Mouse (Mus musculus): ENCODE measurements around the gene Olfr1202. TPM values are rescaled to one million over a fixed set of nuclear protein-coding genes. Genes with fewer than 3 reads are reported as not detected.

Gene Olfr1202
- total RNA-seq (2021), result not detected

GRCm38 (mm10) chr2:88814196-88814595, at the start of gene Olfr1202:
Olfr1202 (plus strand) TSS chr2:88814496.
- no peak for DNase-seq (ENCODE audit: extremely low spot score in 1 of 2, low spot score in 1 of 2)

- no peak for DNase-seq (ENCODE audit: extremely low spot score in 1 of 2, low spot score in 1 of 2)
Observed at GRCm38 (mm10) chr2:88770388-88770787, 43.9 kb upstream of the Olfr1202 start, which contains the start of gene Olfr1200. Olfr1200 (minus strand) TSS chr2:88770488.

GRCm38 (mm10) chr2:88792736-88793135, 21.6 kb upstream of the Olfr1202 start, which contains the start of gene Olfr1201:
Olfr1201 (plus strand) TSS chr2:88793036.
- DNase-seq (ENCODE audit: extremely low spot score in 1 of 2, low spot score in 1 of 2), result no peak

GRCm38 (mm10) chr2:88829437-88829836, 15.1 kb downstream of the Olfr1202 start, which contains the start of gene Olfr1205:
Olfr1205 (plus strand) TSS chr2:88829737.
- no peak for DNase-seq (ENCODE audit: extremely low spot score in 1 of 2, low spot score in 1 of 2)

GRCm38 (mm10) chr2:88838477-88838876, 24.2 kb downstream of the Olfr1202 start:
- DNase-seq (ENCODE audit: extremely low spot score in 1 of 2, low spot score in 1 of 2), result no peak

- DNase-seq (ENCODE audit: extremely low spot score in 1 of 2, low spot score in 1 of 2), result no peak
Observed at GRCm38 (mm10) chr2:88848992-88849391, 34.7 kb downstream of the Olfr1202 start, which contains the start of gene Olfr1204. Olfr1204 (plus strand) TSS chr2:88849292.

GRCm38 (mm10) chr2:88862931-88863330, 48.6 kb downstream of the Olfr1202 start, which contains the start of gene Olfr1206:
Olfr1206 (plus strand) TSS chr2:88863231.
- no peak for DNase-seq (ENCODE audit: extremely low spot score in 1 of 2, low spot score in 1 of 2)

Other genes with a start within 250 kb of the Olfr1202 start
- not detected for gene Olfr1189, start 228.0 kb upstream of the Olfr1202 start, total RNA-seq (2021)
- gene Olfr1191-ps1, start 174.0 kb upstream of the Olfr1202 start, total RNA-seq (2021), result under 1 TPM in 1 of 2 experiments, not detected in 1; 0.05 TPM
- not detected for gene Olfr1192-ps1, start 166.0 kb upstream of the Olfr1202 start, total RNA-seq (2021)
- not detected for gene Olfr1193, start 138.9 kb upstream of the Olfr1202 start, total RNA-seq (2021)
- gene Olfr1195, start 125.3 kb upstream of the Olfr1202 start, total RNA-seq (2021), result not detected
- not detected for gene Olfr1196, start 109.9 kb upstream of the Olfr1202 start, total RNA-seq (2021)
- not detected for gene Olfr1197, start 82.1 kb upstream of the Olfr1202 start, total RNA-seq (2021)
- gene Olfr1198, start 63.1 kb upstream of the Olfr1202 start, total RNA-seq (2021), result not detected
- gene Olfr1199, start 54.0 kb upstream of the Olfr1202 start, total RNA-seq (2021), result not detected
- gene Olfr1200, start 44.0 kb upstream of the Olfr1202 start, total RNA-seq (2021), result not detected
- not detected for gene Olfr1201, start 21.5 kb upstream of the Olfr1202 start, total RNA-seq (2021)
- not detected for gene Olfr1205, start 15.2 kb downstream of the Olfr1202 start, total RNA-seq (2021)
- gene Olfr1204, start 34.8 kb downstream of the Olfr1202 start, total RNA-seq (2021), result not detected
- gene Olfr1206, start 48.7 kb downstream of the Olfr1202 start, total RNA-seq (2021), result not detected
- gene Olfr1208, start 87.8 kb downstream of the Olfr1202 start, total RNA-seq (2021), result not detected
- not detected for gene Olfr1209, start 100.7 kb downstream of the Olfr1202 start, total RNA-seq (2021)
- not detected for gene Olfr1211, start 123.6 kb downstream of the Olfr1202 start, total RNA-seq (2021)
- not detected for gene Olfr1212, start 139.5 kb downstream of the Olfr1202 start, total RNA-seq (2021)
- not detected for gene Gm13762, start 165.8 kb downstream of the Olfr1202 start, total RNA-seq (2021)
- not detected for gene Olfr1214, start 178.2 kb downstream of the Olfr1202 start, total RNA-seq (2021)
- not detected for gene Olfr1215, start 192.5 kb downstream of the Olfr1202 start, total RNA-seq (2021)
- not detected for gene Olfr1216, start 203.8 kb downstream of the Olfr1202 start, total RNA-seq (2021)
- not detected for gene Olfr1217, start 217.6 kb downstream of the Olfr1202 start, total RNA-seq (2021)
- gene Olfr1218, start 246.7 kb downstream of the Olfr1202 start, total RNA-seq (2021), result not detected